Mouse (Mus musculus): ENCODE measurements at regions not wholly inside any gene's neighbourhood (a gene's known extent, or its start where the extent isn't known, plus 50 kb on each side); places are given as distances from the start of the nearest gene placed in this dataset.

DNA sequence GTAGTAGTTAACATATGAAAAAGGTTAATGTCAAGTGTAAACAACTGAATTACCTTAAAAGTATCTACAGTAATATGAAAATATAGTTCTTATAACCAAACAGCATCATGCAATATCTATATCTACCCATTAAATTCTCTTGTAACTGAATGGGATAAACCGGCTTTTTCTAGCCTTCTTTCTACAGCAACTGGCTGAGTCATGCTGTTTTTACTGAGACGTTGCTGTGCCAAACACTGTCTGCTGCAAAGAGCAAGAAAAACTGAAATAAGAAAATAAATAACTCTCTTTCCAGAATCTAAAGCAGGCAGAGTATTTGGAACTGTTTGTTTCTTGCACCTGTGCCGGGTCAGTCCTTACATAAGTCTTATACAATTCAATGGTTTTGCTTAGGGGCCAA, 74.0 kb downstream of the Nxf2 start:
- DNase-seq (ENCODE audit: low spot score in 2 of 2), result no peak

DNA sequence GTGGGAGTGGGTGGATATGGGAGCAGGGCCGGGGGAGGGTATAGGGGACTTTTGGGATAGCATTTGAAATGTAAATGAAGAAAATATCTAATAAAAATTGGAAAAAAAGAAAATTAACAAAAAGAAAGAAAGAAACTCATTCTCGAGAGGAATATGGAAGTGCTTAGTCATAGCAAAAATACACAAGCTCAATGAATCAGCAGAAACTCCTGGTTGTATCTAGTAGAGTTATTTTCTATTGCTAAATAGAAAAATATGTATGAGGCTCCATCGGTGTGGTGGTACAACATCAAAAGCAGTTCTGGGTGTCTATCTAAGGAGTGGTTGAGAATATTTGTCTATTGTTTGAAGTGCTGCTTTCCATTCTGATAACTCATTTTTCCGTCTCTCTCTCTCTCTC, 74.9 kb downstream of the Nxf2 start:
- DNase-seq (ENCODE audit: low spot score in 2 of 2), result no peak

GRCm38 (mm10) chrX:134882334-134882733, 73.3 kb upstream of the Armcx2 start:
- DNase-seq (ENCODE audit: low spot score in 2 of 2), result no peak

GRCm38 (mm10) chrX:134879877-134880276, 70.9 kb upstream of the Armcx2 start:
- DNase-seq (ENCODE audit: low spot score in 2 of 2), result no peak

- no peak for DNase-seq (ENCODE audit: low spot score in 2 of 2)
Measured at GRCm38 (mm10) chrX:134878870-134879269, 69.8 kb upstream of the Armcx2 start.

- DNase-seq (ENCODE audit: low spot score in 2 of 2), result no peak
Measured at GRCm38 (mm10) chrX:134874696-134875095, 65.7 kb upstream of the Armcx2 start.

DNA sequence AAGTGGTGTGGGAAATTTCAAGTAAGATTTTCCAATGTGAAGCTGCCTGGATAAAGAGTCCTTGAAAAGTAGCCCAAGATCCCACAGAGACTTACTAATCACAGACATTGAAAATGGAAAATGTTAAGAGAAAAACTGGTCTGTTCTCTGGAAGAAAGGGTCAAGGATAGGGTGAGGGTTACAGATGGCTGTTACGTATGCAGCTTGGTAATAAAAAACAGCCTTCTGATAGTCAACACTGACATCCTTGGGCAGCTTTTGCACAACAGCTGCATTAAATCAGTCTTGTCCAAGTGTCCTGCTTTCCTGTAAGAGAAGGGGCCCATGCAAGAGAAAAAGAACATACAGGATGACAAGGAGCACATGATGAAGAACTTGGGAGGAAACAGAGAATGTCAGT, 64.6 kb upstream of the Armcx2 start:
- DNase-seq (ENCODE audit: low spot score in 2 of 2), result peak; percentile 20 to 41

GRCm38 (mm10) chrX:134861641-134862040, 52.6 kb upstream of the Armcx2 start:
- no peak for DNase-seq (ENCODE audit: low spot score in 2 of 2)
